Mouse (Mus musculus) erythroblast, embryonic 14.5 days (primary cell): Measurements from ENCODE around the gene Ccl2.

Experiments used
- GATA1 ChIP-seq: IDR thresholded peaks from 2 replicates; pipeline ENCODE4 v1.6.1; 2012; ENCODE audit warnings: low read length, inconsistent platforms, mixed read lengths
- TAL1 ChIP-seq: IDR thresholded peaks from 3 replicates; pipeline ENCODE4 v1.6.1; 2012; ENCODE audit warnings: low read length, inconsistent platforms, mixed read lengths

DNA sequence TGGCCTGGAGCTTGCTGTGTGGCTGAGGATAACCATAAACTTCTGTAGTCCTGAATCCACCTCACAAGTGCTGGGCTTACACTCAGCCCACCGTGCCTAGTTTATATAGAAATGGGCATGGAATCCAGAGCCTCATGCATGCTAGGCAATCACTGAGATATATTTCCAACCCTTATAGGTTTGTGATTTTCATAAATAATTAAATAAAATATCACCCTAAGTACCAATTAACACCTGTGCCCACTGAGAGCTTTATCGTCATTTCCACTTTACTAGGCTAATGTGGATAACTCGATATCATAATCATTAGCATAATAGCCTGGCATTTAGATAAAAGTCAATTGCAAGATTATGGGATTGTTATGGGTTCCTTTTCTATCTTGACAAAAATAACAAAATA, 49.0 kb downstream of the Ccl2 start:
- TF ChIP-seq GATA1 = no peak
- TF ChIP-seq TAL1 = no peak
